Comparison of ENCODE assay signal across 15 mouse cellular contexts in genomic region chr12:4004648-4005047, GRCm38 (mm10). TPM values are rescaled to one million over a fixed set of nuclear protein-coding genes. Genes with fewer than 3 reads are reported as not detected.
A peak's percentile ranks its signal among the peaks of the same experiment; 100 is the strongest.
DNase-seq lines count a peak whose midpoint lies in the region; ATAC-seq and TF ChIP-seq lines count a peak whose summit lies in the region.
"Had no signal": no experiment of that assay in that cellular context is flagged by ENCODE, and none has a peak within 500 bp of the region (broad histone marks: within the 10 kb centered on the region; RNA-seq: fewer than 3 reads in every experiment).

No protein-coding gene starts in this region.

- TF ChIP-seq CTCF in CH12.LX (conservative IDR thresholded peaks at IDR 0.05 in 1 of 2, IDR thresholded peaks at IDR 0.05 in 1 of 2; ENCODE audit: low read depth in 2 of 2, low read length in 2 of 2): no peak

- H3K9me3 ChIP-seq in CH12.LX (replicated peaks; ENCODE audit: low read length): no peaks in the 10 kb centered on the region
- H3K9me3 ChIP-seq: limb, embryonic 15.5 days had no signal

- H3K4me3 ChIP-seq in CH12.LX (replicated peaks in 1 of 3; ENCODE audit: low read depth in 2 of 3, low read length in 2 of 3, poor library complexity in 1 of 3): no peak overlapping the region
- H3K4me3 ChIP-seq: limb, embryonic 15.5 days had no signal

- no peak for ATAC-seq in activated CD4-positive, CD25-positive, alpha-beta regulatory T cell, adult 4 months
- ATAC-seq: intestine, embryonic 16.5 days had no signal

- H3K27me3 ChIP-seq in CH12.LX (replicated peaks): peaks cover 3% of the 10 kb centered on the region
- H3K27me3 ChIP-seq: limb, embryonic 15.5 days had no signal

- dilution Hi-C loops in CH12.LX (cut with MboI; ENCODE audit: extremely low pct_ligation_motif_present, extremely low pct_unique_long_range_greater_than_20kb, low sequenced_read_pairs): no loop called here

- no peak overlapping the region for H3K27ac ChIP-seq in CH12.LX (ENCODE audit: insufficient read depth, low read depth)
- H3K27ac ChIP-seq: limb, embryonic 15.5 days had no signal

- no peak for TF ChIP-seq EP300 in CH12.LX (IDR thresholded peaks at IDR 0.05; ENCODE audit: low read length)

- no peaks in the 10 kb centered on the region for H3K4me1 ChIP-seq in CH12.LX (ENCODE audit: control insufficient read depth in 1 of 2, insufficient read depth in 2 of 2)

- in situ Hi-C loops in CH12.LX (cut with MboI; ENCODE audit: low pct_ligation_motif_present, low pct_unique_long_range_greater_than_20kb, low sequenced_read_pairs): no loop called here

- TF ChIP-seq POLR2A in CH12.LX (IDR thresholded peaks at IDR 0.05; ENCODE audit: low read depth, low read length): no peak

- peak overlapping the region; percentile 9 for H3K4me2 ChIP-seq in CH12.LX (ENCODE audit: insufficient read depth, low read depth, poor library complexity, severe bottlenecking)
- H3K4me2 ChIP-seq: limb, embryonic 15.5 days had no signal

- TF ChIP-seq RAD21 in CH12.LX (IDR thresholded peaks at IDR 0.05; ENCODE audit: low read depth, low read length): no peak

- H3K9ac ChIP-seq in CH12.LX (ENCODE audit: insufficient read depth, low read depth): no peak overlapping the region
- H3K9ac ChIP-seq: limb, embryonic 15.5 days had no signal

- no peaks in the 10 kb centered on the region for H3K79me2 ChIP-seq in CH12.LX (replicated peaks; ENCODE audit: control insufficient read depth, extremely low read depth, insufficient read depth, poor library complexity, severe bottlenecking)

- H3K36me3 ChIP-seq in CH12.LX (replicated peaks in 1 of 2; ENCODE audit: control insufficient read depth in 1 of 2, insufficient read depth in 1 of 2, low read length in 1 of 2): no peaks in the 10 kb centered on the region
- H3K36me3 ChIP-seq: limb, embryonic 15.5 days had no signal

- intact Hi-C loops in heart, postnatal 14 days (cut with DNase I): loop anchor here (2.0 kb wide), 1 partner anchor 14 kb away; no protein-coding TSS in a partner anchor

- DNase-seq in embryo, embryonic 10 days (ENCODE audit: low spot score): peak; percentile 32
- no peak for DNase-seq in embryo, embryonic 9.5 days (ENCODE audit: extremely low spot score)
- peak; percentile 32 for DNase-seq in kidney, adult 9 months
- DNase-seq in kidney, adult 11 months: no peak
- DNase-seq in CH12.LX (ENCODE audit: extremely low read depth): no peak
- DNase-seq in heart, postnatal 14 days: peak; percentile 47
- no peak for DNase-seq in left cerebral cortex, adult 11 months (ENCODE audit: low spot score)
- DNase-seq: cerebellum, adult 2 months; right cerebral cortex, postnatal 25 days; thymus, postnatal 25 days had no signal

TF ChIP-seq in CH12.LX, 34 proteins besides CTCF, POLR2A, EP300 and RAD21:
- TF ChIP-seq CHD1 (IDR thresholded peaks at IDR 0.05; ENCODE audit: low read depth, low read length) (no peak), USF2 (conservative IDR thresholded peaks at IDR 0.05; ENCODE audit: low read depth, low read length) (no peak), ZNF384 (IDR thresholded peaks at IDR 0.05; ENCODE audit: low read depth, low read length) (no peak), POLR2AphosphoS2 (IDR thresholded peaks at IDR 0.05; ENCODE audit: low read depth, low read length) (no peak), UBTF (IDR thresholded peaks at IDR 0.05; ENCODE audit: low read depth, low read length) (no peak), MEF2A (IDR thresholded peaks at IDR 0.05; ENCODE audit: borderline replicate concordance, low read depth, low read length) (no peak), BHLHE40 (IDR thresholded peaks at IDR 0.05; ENCODE audit: low read depth, low read length) (no peak), KAT2A (IDR thresholded peaks at IDR 0.05; ENCODE audit: insufficient replicate concordance, low read length) (no peak), CHD2 (IDR thresholded peaks at IDR 0.05; ENCODE audit: low read length) (no peak), JUN (IDR thresholded peaks at IDR 0.05; ENCODE audit: insufficient read depth, low read depth, low read length) (no peak), RCOR1 (conservative IDR thresholded peaks at IDR 0.05; ENCODE audit: low read depth, low read length) (no peak), JUND (conservative IDR thresholded peaks at IDR 0.05; ENCODE audit: low read depth, low read length) (no peak), TBP (conservative IDR thresholded peaks at IDR 0.05; ENCODE audit: low read depth, low read length) (no peak), PAX5 (IDR thresholded peaks at IDR 0.05; ENCODE audit: low read length) (no peak), NRF1 (IDR thresholded peaks at IDR 0.05; ENCODE audit: low read depth, low read length) (no peak)

RNA-seq across cellular contexts. Expression of gene Efr3b, which starts 34.1 kb away (rescaled TPM):
- 0.63 and 0.68 TPM in 2 replicates for total RNA-seq in CH12.LX (2012; rRNA removed)
- 0.82 and 1.7 TPM in 2 replicates for total RNA-seq in CH12.LX (2014; rRNA removed)
- 1.7 and 2.1 TPM in 2 replicates for polyA plus RNA-seq in CH12.LX (2012; ENCODE audit: insufficient read length, low read depth)
- 10 to 100 TPM in 1 of 2 experiments, 1 to 10 TPM in 1; 9.4 to 10.1 TPM for total RNA-seq in heart, postnatal 14 days (2021)
- under 1 TPM in 1 of 2 experiments, not detected in 1; 0.37 TPM for polyA plus RNA-seq in activated CD4-positive, CD25-positive, alpha-beta regulatory T cell, adult 4 months (2017; shearing (Covaris generic))
- total RNA-seq: monocyte, adult 5-6 weeks; neutrophil, adult 5-6 weeks had no signal

RNA-seq across cellular contexts. Expression of gene Pomc, which starts 49.9 kb away (rescaled TPM):
- total RNA-seq in CH12.LX (2012; rRNA removed): 3.5 and 4.4 TPM in 2 replicates
- 2.8 and 2.9 TPM in 2 replicates for total RNA-seq in CH12.LX (2014; rRNA removed)
- 2.5 and 3.2 TPM in 2 replicates for polyA plus RNA-seq in CH12.LX (2012; ENCODE audit: insufficient read length, low read depth)
- total RNA-seq in heart, postnatal 14 days (2021): under 1 TPM; 0.55 to 0.76 TPM
- polyA plus RNA-seq in activated CD4-positive, CD25-positive, alpha-beta regulatory T cell, adult 4 months (2017; shearing (Covaris generic)): 1 to 10 TPM; 1.5 to 1.8 TPM
- total RNA-seq: monocyte, adult 5-6 weeks had no signal

Comparison
In these comparisons a context has a peak if more than half of its experiments do, and no peak if none do; other contexts are left out.
1. DNase-seq: peak in embryo, embryonic 10 days (single experiment), kidney, adult 9 months (single experiment) and heart, postnatal 14 days (2 of 2); none in embryo, embryonic 9.5 days (single experiment), kidney, adult 11 months (single experiment), CH12.LX (single experiment) and left cerebral cortex, adult 11 months (single experiment).